Mouse (Mus musculus): ENCODE results near the gene Lmna.

The Lmna gene

GRCm38 (mm10) chr3:88509692-88510420 lies at the start of gene Lmna:
TSS of gene Lmna (minus strand) at chr3:88509956.
- peak; percentile 95 for DNase-seq (ENCODE audit: low spot score)

DNA sequence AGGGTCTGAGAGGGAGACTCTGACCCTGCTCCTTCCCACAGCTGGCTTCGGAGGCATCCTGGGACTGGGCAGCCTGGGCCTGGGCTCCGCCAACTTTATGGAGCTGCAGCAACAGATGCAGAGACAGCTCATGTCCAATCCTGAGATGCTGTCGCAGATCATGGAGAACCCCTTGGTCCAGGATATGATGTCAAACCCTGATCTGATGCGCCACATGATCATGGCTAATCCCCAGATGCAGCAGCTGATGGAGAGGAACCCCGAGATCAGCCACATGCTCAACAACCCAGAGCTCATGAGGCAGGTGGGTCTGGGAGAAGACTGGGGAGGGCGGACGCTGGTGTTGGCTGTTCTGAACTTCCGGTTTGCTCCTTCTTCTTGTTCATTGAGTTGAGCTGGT lies 46.9 kb upstream of the Lmna start:
- no peak for DNase-seq (ENCODE audit: low spot score)

- DNase-seq (ENCODE audit: low spot score) = no peak
Measured at GRCm38 (mm10) chr3:88555731-88556130, 46.0 kb upstream of the Lmna start.

- no peak for DNase-seq (ENCODE audit: low spot score)
Measured at GRCm38 (mm10) chr3:88555069-88555605, 45.4 kb upstream of the Lmna start.

DNA sequence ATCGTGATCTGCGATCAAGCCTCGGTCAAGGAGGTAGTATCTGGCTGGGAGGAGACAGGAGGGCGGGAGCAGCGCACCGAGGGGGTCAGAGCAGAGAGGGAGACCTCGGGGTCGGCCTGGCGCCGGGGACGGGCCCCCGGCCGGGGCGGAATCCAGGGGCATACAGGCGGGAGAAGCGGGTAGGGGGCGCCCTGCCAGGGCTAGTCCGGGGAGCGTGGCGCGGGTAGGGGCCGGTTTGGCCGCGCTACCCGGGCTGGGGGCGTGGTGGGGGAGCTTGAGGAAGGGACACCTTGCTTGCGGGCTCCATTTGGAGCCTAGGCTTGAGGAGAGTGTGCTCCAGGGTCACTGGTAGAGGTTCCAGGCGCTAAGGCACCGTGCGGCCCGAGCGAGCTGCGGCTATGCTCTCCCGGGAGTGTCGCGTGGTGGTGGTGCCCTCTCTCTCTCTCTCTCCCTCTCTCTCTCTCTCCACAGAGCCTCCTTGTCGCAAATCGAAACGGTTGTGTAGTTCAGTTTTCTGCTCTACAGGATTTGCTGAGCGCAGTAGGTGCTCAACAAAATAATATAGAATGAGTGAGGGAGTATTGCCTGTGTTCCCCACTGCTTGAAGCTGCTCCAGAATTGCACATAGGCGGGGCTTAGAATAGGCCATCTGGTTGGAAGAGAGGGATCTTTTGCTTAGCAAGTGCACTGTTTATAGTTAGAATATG lies 44.3 kb upstream of the Lmna start:
- DNase-seq (ENCODE audit: low spot score) = no peak

- peak; percentile 95 for DNase-seq (ENCODE audit: low spot score)
Measured at GRCm38 (mm10) chr3:88553525-88553879, 43.7 kb upstream of the Lmna start, which contains the start of gene Ubqln4. TSS of gene Ubqln4 (plus strand) at chr3:88553758.

- peak; percentile 98 for DNase-seq (ENCODE audit: low spot score)
Measured at GRCm38 (mm10) chr3:88552676-88553524, 43.1 kb upstream of the Lmna start, which contains the start of gene Lamtor2. TSS of gene Lamtor2 (minus strand) at chr3:88553074.

DNA sequence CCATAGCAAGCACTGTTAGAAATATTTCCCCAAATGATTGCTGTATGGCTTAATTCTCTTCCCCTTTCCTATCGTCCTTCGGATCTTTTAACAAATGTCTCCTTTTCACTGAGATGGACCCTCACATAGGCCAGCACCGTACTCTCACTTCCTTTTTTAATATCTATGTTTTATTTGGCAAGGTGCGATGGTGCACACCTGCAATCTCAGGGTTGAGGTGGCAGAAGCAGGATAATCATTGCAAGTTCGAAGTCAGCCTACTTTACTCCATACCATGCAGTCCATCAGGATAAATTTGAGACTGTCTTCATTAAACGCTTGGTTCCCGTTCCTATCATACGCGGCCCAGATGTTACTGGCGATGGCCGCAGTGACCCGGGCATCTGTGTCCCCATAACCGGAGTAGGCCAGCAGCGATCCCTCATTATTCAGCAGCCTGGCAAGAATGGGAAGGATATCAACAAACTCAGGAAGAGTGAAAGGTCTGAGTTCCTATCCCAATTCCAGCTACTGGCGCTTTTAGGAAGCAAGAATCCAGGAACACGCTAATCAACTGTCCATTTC lies 42.4 kb upstream of the Lmna start:
- DNase-seq (ENCODE audit: low spot score) = no peak

DNA sequence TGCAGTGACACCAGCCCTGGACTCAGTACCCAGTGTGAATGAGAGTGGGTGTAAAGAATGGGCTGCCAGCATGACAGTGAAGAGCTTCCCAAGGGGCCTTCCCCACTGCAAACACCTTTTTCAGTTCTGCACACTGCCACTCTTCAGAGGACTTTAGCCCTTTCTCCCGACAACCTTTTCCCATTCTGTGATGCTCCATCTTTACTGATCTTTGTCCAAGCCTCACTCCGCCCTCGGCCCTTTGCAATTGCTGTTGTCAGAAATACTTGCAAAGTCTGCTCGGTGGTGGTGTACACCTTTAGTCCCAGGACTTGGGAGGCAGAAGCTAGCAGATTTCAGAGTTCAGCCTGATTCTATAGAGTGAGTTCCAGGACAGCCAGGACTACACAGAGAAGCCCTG lies 41.8 kb upstream of the Lmna start:
- no peak for DNase-seq (ENCODE audit: low spot score)

DNA sequence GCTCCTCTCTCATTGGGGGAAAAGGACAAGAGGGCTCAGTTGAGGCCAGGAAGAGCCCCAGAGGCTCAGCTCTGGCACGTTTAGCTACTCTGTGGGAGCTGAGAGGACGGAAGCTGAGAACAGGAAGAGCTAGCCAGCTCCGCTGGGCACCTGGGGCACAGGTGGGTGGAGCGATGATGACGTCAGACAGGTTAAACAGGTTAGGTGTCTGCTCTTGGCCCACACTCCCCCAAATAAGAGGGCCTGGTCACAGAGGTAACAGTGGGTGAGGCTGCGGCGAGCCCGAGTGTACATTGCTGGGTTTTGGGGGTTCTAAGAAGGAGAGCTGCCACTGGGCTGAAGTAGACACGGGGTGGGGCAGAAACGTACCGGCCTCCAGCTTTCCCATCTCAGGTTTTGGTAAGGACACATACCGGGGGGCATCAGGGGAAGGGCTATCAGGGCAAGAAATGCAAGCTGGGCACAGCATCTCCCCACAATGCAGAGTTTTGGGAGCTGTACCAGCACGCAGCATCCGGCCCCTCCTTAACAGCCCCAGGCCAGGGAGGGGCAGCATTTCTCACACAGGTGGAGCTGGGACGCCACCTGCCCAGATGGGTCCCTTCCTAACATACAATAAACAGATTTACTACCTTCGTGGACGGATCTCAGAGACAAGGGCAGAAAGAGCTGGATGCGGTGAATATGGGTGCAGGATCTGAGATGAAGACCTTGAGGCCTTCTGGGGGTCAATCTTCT lies 38.6 kb upstream of the Lmna start, which contains the start of gene Rab25:
Gene Rab25 (minus strand): TSS at position 121 of the 738 bp plus-strand sequence.
- no peak for DNase-seq (ENCODE audit: low spot score)

DNA sequence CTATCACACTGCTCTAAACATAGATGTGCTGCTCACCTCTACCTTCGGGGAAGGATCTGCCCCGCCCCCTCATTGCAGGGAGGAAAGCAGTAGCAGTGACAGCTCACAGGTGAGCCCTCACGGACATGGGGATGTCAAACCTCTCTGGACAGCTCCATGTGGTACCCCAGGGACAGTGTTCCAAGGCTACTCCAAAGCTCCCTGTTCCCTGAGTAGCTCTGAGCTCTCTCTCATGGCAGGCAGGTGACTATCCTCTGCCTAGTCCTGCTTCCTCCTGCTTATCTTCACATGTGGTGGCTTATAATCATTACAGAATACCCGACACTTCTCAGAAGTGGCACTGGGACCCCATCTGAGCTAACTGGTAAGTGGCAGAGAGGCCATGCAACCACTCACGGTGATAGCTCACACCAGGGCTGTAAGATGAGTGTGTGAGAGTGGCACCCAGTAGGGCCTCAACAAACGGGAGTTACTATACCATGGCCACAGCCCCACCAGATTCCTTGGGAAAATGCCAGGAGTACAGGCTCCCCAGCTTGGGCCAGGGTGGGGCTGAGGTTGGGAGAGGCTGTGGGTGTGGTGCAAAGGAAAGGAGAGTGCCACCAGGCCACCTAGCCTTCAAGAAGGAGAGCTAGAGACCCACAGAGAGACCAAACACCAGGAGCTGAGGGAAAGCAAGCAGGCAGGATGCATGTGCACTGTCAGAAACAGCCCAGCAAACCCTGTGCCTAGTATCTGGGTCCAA lies 37.1 kb upstream of the Lmna start:
- DNase-seq (ENCODE audit: low spot score) = no peak

GRCm38 (mm10) chr3:88544955-88545591 lies 35.3 kb upstream of the Lmna start:
- no peak for DNase-seq (ENCODE audit: low spot score)

DNA sequence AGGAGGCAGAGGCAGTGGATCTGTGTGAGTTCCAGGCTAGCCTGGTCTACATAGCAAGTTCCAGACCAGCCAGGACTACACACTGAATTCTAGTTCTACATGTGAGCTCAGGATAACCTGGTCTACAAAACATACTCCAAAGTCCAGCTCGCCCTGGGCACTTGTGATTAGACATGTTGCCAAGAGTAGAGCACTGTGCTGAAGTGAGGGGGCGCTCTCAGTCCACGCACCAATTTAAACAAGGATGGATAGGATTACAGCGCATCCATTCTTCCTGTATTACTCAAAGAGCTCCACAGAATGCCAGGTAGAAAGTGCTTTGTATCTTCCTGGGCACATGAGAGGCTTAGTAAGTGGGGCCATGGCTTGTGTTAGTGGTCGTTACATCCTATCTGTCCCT lies 34.8 kb upstream of the Lmna start:
- no peak for DNase-seq (ENCODE audit: low spot score)

DNA sequence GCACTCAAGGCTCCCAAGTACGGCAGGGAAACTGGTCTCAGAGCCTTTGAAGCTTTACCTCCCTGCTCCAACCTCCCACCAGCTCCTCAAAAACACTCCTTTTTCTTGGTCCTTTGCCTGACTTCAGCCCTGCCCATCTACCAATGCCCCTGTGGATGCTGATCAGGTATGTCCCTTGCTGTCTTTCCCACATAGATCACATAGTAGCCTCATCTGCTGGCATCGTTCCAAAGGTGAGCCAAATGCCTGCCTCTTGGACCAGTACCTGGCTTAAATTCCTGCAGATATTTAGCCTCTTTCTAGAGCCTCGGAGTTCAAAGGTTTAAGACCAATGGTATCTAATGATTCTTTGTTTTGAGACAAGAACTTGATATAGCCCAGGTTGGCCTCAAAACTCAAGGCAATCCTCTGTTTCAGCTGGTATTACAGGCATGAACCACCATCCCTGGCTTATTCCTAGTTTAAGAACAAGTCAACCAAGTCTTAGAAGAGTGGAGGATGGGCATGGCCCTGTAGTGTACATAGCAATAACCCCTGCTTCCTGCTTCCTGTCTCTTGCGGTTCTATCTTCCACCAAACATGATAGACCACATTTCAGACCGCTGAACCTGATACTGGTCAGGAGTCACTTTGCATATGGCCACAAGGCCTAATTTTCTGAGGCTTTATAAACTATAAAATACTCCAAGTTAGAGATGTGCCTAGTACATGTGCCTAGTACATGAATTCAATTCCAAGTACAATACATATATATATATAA lies 34.1 kb upstream of the Lmna start:
- no peak for DNase-seq (ENCODE audit: low spot score)

DNA sequence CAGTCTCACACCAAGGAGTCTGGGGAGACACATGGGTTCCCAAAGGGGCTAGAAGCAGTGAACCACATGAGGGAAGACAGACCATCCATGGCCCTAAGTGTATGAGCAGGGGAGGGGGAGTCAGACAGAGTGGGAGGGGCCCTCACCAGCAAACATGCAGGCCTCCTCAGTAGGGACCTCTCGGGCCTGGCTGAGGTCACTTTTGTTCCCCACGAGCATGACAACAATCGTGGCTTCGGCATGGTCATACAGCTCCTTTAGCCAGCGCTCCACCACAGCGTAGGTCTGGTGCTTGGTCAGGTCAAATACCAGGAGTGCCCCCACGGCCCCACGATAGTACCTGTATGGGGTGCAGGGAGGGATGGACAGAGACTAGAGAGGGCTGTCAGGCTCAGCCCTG lies 33.4 kb upstream of the Lmna start:
- DNase-seq (ENCODE audit: low spot score) = no peak

- no peak for DNase-seq (ENCODE audit: low spot score)
Measured at GRCm38 (mm10) chr3:88542486-88542885, 32.7 kb upstream of the Lmna start.

DNA sequence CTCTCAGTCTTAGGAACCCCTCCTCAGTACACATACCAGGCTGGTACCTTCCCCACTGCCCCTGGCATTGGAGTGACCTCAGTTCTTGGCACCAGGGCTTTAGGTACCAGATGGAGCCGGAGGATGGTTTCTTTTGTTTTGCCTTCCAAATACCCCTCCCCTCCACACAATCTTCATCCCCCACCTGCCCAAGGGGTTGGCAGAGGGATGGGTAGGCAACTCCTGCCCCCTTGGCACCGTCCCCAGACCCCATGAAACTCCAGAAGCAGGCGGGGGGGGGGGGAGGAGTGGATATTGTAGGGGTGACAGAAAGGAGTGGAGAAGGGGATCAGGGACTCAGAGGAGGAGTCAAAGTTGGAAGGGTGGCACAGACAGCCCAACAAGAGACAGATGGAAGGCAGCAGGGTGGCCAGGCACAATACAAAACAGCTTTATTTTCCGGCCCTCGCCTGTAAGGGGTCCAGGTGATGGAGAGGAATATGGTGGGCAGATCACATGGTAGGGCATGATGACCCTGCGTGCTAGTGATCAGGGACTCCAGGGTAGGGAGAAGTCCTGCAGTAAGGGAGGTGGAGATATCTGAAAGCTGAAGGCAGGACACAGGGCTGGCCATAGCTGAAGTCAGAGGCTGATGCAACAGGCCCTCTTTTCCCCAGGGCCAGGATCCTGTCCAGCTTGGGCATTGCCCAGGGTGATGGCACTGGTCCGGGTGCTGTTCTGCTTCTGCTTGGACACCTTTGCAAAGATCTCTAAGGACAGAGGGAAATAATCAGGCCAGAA lies 32.1 kb upstream of the Lmna start:
- no peak for DNase-seq (ENCODE audit: low spot score)

DNA sequence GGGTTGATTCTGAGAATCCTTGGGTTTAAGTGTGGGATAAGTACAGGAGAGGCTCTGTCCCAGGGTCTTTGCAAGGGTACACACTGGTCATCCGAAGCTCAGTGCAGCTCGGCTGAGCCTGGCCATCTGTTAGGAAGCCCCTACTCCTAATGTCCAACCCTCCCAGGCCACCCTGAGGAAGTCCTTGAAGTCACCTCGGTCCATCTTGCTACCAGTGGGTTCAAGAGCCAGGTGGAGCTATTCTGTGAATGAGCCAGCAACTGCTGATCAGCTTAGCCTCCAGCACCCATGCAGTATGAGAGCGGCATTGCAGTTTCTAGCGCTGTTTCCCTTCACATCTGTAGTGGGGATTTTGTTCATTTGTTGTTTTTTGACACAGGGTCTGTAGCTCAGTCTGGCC lies 30.3 kb upstream of the Lmna start:
- no peak for DNase-seq (ENCODE audit: low spot score)

All from yolk sac, embryonic 10.5 days (tissue).